Mouse (Mus musculus) thymus, postnatal 10 days (tissue): ENCODE results near the gene Acot10.
"Not testable (repeated sequence)": the region's sequence is repeated elsewhere in the genome, so short reads cannot be mapped to it uniquely, and the experiment has no call there.

ENCODE experiments used
- DNase-seq, 2 experiments: peaks; one replicate each; pipeline ENCODE4 v3.0.0; 2021; ENCODE audit warnings: low spot score in 2 of 2

Acot10 gene

DNA sequence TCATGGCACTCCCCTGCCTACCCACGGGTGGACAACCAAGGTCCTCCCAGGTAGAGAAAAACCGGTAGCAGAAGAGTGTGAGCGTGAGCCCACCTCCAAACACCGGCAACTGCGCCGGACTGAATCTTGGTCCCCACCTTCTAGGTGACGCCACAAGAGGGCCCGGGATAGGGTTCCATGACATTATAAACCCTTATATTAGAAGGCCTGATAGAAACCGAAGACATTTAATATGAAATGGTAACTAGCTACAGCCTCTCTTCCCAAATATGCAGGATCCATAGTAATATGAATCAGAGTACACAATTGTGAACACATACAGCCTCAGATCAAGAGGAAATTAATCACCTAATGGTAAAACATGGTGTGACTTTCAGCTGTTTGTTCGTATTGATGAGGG lies at the start of gene Acot10:
Gene Acot10 (minus strand): TSS at position 101 of the 400 bp plus-strand sequence.
- DNase-seq, result no peak

DNA sequence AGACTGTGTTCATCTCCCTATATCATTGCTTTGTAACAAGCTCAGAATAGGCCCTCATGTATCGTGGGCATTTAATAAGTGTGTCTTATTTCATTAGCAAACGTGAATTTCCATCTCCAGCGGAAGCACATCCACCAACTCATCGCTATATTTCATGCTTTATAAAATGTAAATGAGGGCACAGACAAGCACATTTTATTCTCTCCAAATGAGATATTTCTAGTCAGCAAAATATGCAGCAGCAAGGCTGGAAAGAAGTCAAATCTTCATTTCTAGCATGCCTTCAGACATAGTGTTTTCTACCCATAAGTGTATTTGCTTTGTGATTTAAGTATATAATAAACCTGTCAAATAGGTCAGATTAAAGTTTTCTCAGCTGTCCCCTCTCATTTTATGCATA lies 45.3 kb upstream of the Acot10 start:
- no peak for DNase-seq

- DNase-seq, result no peak
Measured at GRCm38 (mm10) chr15:20696229-20696628, 29.7 kb upstream of the Acot10 start.

GRCm38 (mm10) chr15:20684200-20684599 lies 17.6 kb upstream of the Acot10 start:
- no peak for DNase-seq

- DNase-seq, result no peak
Measured at GRCm38 (mm10) chr15:20682719-20683118, 16.2 kb upstream of the Acot10 start.

DNA sequence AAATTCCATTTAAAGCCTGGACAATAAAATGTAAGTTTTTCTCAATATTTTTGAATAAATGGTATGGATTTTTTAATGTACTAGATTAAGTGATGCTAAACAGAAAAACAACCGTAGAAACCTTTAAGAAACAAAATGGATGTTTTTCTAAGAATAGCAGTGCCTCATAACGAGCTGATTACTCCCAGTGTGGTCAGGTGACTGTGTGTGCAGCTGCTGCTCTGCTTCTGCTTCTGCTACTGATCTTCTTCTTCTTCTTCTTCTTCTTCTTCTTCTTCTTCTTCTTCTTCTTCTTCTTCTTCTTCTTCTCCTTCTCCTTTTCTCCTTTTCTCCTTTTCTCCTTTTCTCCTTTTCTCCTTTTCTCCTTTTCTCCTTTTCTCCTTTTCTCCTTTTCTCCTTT lies 3.0 kb upstream of the Acot10 start:
- DNase-seq, result not testable (repeated sequence)

- no peak for DNase-seq
Measured at GRCm38 (mm10) chr15:20667989-20668388, 1.4 kb upstream of the Acot10 start.

- DNase-seq, result no peak
Measured at GRCm38 (mm10) chr15:20667350-20667749, 800 bp upstream of the Acot10 start.

DNA sequence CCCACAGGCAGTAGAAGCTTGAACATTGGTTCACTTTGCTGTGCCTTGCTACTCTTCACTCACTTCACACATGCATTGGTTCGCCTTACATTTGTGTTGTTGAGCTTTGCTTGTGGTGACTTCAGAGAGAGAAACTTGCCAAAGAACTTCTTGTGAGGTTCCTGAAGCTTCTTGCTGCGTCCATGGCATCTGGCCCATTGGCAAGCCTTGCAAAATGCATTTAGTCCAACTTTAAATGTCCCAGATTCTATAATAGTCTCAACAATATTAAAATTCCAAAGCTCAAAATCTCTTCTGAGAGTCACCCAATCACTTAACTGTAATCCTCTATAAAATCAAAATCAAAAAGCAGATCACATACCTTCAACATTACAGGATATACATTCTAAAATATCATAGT lies 6.3 kb downstream of the Acot10 start:
- no peak for DNase-seq

DNA sequence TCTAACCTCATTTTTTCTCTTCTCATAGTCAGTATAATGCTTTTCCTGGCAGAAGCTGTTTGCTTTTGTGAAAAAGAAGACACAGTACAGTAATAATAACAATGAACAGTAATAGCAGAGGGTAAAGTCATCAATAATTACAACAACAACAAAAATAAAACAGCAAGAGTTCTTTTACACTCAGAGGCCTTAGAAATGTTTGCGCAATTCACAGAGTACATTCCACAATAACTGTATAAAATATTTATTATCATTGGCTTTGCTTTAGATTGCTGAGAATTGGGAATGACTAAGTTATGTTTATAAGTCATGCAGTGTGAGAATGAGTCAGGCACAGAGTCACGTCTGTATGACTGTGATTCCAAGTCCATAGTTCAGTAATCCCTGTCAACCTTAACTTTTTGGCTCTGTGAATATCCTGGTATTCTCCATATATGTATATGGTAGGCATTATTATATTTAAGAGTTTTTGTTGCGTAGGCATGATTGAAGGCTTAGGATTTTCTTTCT lies 23.6 kb downstream of the Acot10 start:
- DNase-seq, result no peak

- DNase-seq, result no peak
Measured at GRCm38 (mm10) chr15:20639155-20639554, 27.4 kb downstream of the Acot10 start.

DNA sequence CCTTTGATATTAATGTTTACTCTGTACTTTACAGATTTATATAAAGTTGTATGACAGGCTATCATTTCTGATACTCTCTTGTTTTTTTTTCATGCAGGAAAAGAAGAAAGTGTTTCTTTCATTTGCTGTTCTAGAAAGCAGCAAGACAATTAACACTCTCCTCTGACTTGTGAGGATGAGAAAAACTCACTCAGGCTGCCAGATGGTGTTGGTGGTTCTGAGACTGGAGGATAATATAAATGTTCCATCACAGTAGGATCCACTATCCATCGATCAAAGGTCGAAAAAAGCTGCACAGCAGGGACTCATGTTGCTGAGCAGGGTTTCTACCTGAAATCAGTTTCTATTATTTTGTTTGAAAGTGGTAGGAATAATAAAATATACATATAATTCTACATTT lies 32.0 kb downstream of the Acot10 start:
- DNase-seq, result no peak
